Mouse (Mus musculus): Measurements from ENCODE around the gene Pcmt1.

Pcmt1 gene

GRCm38 (mm10) chr10:7589592-7590233, 91.2 kb downstream of the Pcmt1 start, which contains the start of gene Lrp11:
Lrp11 (plus strand) TSS chr10:7589800.
- DNase-seq (ENCODE audit: extremely low spot score), result peak; percentile 94

- DNase-seq (ENCODE audit: extremely low spot score), result no peak
These were observed 94.2 kb downstream of the Pcmt1 start for GRCm38 (mm10) chr10:7586771-7587170.

- DNase-seq (ENCODE audit: extremely low spot score), result no peak
These were observed 97.9 kb downstream of the Pcmt1 start for GRCm38 (mm10) chr10:7582891-7583557.

- DNase-seq (ENCODE audit: extremely low spot score), result no peak
These were observed 98.6 kb downstream of the Pcmt1 start for GRCm38 (mm10) chr10:7582157-7582890.

- DNase-seq (ENCODE audit: extremely low spot score), result no peak
These were observed 99.5 kb downstream of the Pcmt1 start for GRCm38 (mm10) chr10:7581401-7581800.
